Mouse (Mus musculus) lung, embryonic 15.5 days (tissue): ENCODE results near the gene Ttll3. TPM values are rescaled to one million over a fixed set of nuclear protein-coding genes. Genes with fewer than 3 reads are reported as not detected.

ENCODE experiments used
- ATAC-seq: fragments of 200-750 bp; cut with Nextera tagmentation; 2 replicates; pipeline ENCODE4 v1.8.0; 2017; ENCODE audit warnings: moderate number of reproducible peaks, borderline replicate concordance; ENCODE audit not compliant: low FRiP score, low TSS enrichment; ENCODE audit errors: extremely low read depth
- H3K27ac ChIP-seq: fragments of 300-500 bp; sonication (generic); 2 replicates; pipeline ENCODE4 v1.5.1; 2015; ENCODE audit warnings: moderate library complexity, mild to moderate bottlenecking, inconsistent platforms
- H3K27me3 ChIP-seq: fragments of 300-500 bp; sonication (generic); 2 replicates; pipeline ENCODE4 v1.6.1; 2015; ENCODE audit warnings: inconsistent platforms
- H3K36me3 ChIP-seq: fragments of 300-500 bp; sonication (generic); 2 replicates; pipeline ENCODE4 v1.6.1; 2015; ENCODE audit warnings: inconsistent platforms
- H3K4me1 ChIP-seq: fragments of 300-500 bp; sonication (generic); 2 replicates; pipeline ENCODE4 v1.6.1; 2015; ENCODE audit warnings: inconsistent platforms
- H3K4me2 ChIP-seq: fragments of 300-500 bp; sonication (generic); 2 replicates; pipeline ENCODE4 v1.6.1; 2015; ENCODE audit warnings: inconsistent platforms, mild to moderate bottlenecking, moderate library complexity
- H3K4me3 ChIP-seq: fragments of 300-500 bp; sonication (generic); 2 replicates; pipeline ENCODE4 v1.5.1; 2015; ENCODE audit warnings: mild to moderate bottlenecking, inconsistent platforms
- H3K9ac ChIP-seq: fragments of 300-500 bp; sonication (generic); 2 replicates; pipeline ENCODE4 v1.6.1; 2015; ENCODE audit warnings: inconsistent platforms
- H3K9me3 ChIP-seq: fragments of 300-500 bp; sonication (generic); 2 replicates; pipeline ENCODE4 v1.6.1; 2016; ENCODE audit warnings: inconsistent platforms
- WGBS: fragments of 180-500 bp; shearing (Covaris S2); methylation state at CpG from one replicate; pipeline ENCODE4 v1.1.7; 2015; 5-methylcytosine and 5-hydroxymethylcytosine counted together
- polyA plus RNA-seq: library from polyadenylated mRNA; unstranded; fragments of >200 nt; fragmentation: Nextera tagmentation; extraction: Ambion mirVana; gene quantifications from 2 replicates; pipeline ENCODE4 v1.2.1, GENCODE M21; 2015

Gene Ttll3
- polyA plus RNA-seq, 1 experiment from 2014 or later = 3.9 TPM

GRCm38 (mm10) chr6:113429965-113430364, 40.9 kb downstream of the Ttll3 start:
- Histone ChIP-seq H3K27me3 (no peaks in the 10 kb centered on the region), H3K9me3 (no peaks in the 10 kb centered on the region), H3K4me2 (no peak overlapping the region), H3K36me3 (no peaks in the 10 kb centered on the region), H3K4me3 (no peak overlapping the region), H3K9ac (no peak overlapping the region), H3K4me1 (no peaks in the 10 kb centered on the region), H3K27ac (no peak overlapping the region)
- WGBS = 69% methylated on average over 3 of the region's 3 CpGs
- no peak for ATAC-seq

- 58% methylated on average over 3 of the region's 3 CpGs for WGBS
- no peak overlapping the region for H3K9ac ChIP-seq
- H3K27ac ChIP-seq = no peak overlapping the region
- no peak overlapping the region for H3K4me3 ChIP-seq
- H3K4me2 ChIP-seq = no peak overlapping the region
- H3K36me3 ChIP-seq = no peaks in the 10 kb centered on the region
- no peaks in the 10 kb centered on the region for H3K4me1 ChIP-seq
- no peak for ATAC-seq
- no peaks in the 10 kb centered on the region for H3K9me3 ChIP-seq
- no peaks in the 10 kb centered on the region for H3K27me3 ChIP-seq
These were observed 41.8 kb downstream of the Ttll3 start for GRCm38 (mm10) chr6:113430846-113431245.

- 56% methylated on average over 3 of the region's 3 CpGs for WGBS
- Histone ChIP-seq H3K4me2 (no peak overlapping the region), H3K27me3 (no peaks in the 10 kb centered on the region), H3K36me3 (no peaks in the 10 kb centered on the region), H3K9ac (no peak overlapping the region), H3K27ac (no peak overlapping the region), H3K4me1 (no peaks in the 10 kb centered on the region), H3K9me3 (no peaks in the 10 kb centered on the region), H3K4me3 (no peak overlapping the region)
- no peak for ATAC-seq
These were observed 42.7 kb downstream of the Ttll3 start for GRCm38 (mm10) chr6:113431801-113432200.

GRCm38 (mm10) chr6:113433661-113434060, 44.6 kb downstream of the Ttll3 start:
- WGBS = 63% methylated on average over 3 of the region's 3 CpGs
- Histone ChIP-seq H3K9ac (no peak overlapping the region), H3K36me3 (no peaks in the 10 kb centered on the region), H3K27me3 (no peaks in the 10 kb centered on the region), H3K27ac (no peak overlapping the region), H3K4me3 (no peak overlapping the region), H3K4me1 (no peaks in the 10 kb centered on the region), H3K4me2 (no peak overlapping the region), H3K9me3 (no peaks in the 10 kb centered on the region)
- ATAC-seq = no peak

DNA sequence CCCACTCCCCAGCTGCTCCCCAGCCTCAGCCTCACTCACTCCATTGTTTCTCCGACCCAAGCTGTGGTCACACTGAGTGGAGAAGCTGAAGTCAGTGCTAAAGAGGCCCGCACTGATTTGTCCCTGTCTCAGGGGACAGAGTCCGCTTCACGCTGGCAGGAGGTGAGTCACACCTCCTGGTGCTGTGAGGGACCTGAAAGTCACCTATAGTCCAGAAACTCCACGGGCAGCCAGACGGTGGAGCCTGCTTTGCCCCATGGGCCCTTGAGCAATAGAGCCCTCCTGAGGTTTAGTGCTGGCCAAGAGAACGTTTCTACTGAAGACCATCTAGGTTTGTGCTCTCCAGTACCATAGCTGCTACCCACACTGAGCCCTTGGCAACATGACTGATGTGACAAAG, 45.6 kb downstream of the Ttll3 start:
- no peak overlapping the region for H3K4me3 ChIP-seq
- H3K4me1 ChIP-seq = no peaks in the 10 kb centered on the region
- no peak for ATAC-seq
- no peaks in the 10 kb centered on the region for H3K27me3 ChIP-seq
- no peaks in the 10 kb centered on the region for H3K36me3 ChIP-seq
- 66% methylated on average over 7 of the region's 7 CpGs for WGBS
- no peak overlapping the region for H3K4me2 ChIP-seq
- no peaks in the 10 kb centered on the region for H3K9me3 ChIP-seq
- no peak overlapping the region for H3K27ac ChIP-seq
- no peak overlapping the region for H3K9ac ChIP-seq

DNA sequence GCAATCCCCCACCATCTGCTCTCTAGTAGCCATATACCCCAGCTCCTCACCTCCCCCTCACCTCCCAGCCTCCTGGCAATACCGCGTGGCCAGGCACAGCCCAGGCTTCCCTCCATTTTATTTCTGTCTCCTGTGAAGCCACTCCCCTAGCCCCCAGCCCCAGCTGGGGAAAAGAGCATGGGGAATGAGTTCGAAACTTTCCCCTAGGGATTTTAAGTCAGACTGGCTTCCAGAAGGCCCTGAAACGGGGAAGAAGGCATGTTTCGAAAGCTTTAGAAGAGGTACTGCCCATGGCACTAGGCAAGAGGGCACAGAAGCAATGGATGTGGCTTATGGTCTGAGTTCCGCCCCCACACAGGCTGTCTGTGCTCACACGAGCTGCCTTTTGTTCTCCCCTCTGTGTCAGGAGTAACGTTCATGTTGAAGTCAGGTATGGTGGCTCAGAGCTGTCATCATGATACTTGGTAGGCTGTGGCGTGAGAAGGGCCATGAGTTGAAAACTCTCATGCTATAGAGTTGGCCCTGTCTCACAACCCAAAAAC, 46.7 kb downstream of the Ttll3 start, which contains the start of gene Cidec:
TSS of gene Cidec (minus strand) at position 97 of the 542 bp plus-strand sequence.
- Histone ChIP-seq H3K9me3 (no peaks in the 10 kb centered on the region), H3K4me3 (no peak within 1 kb of the TSS), H3K4me1 (no peaks in the 10 kb centered on the region), H3K4me2 (no peak within 1 kb of the TSS), H3K36me3 (no peaks in the 10 kb centered on the region), H3K27ac (no peak within 1 kb of the TSS), H3K27me3 (no peaks in the 10 kb centered on the region), H3K9ac (no peak within 1 kb of the TSS)
- ATAC-seq = no peak
- 75% methylated on average over 9 of the region's 9 CpGs for WGBS

- H3K9ac ChIP-seq = no peak overlapping the region
- WGBS = 67% methylated on average over 12 of the region's 12 CpGs
- ATAC-seq = no peak
- H3K4me2 ChIP-seq = no peak overlapping the region
- H3K4me1 ChIP-seq = peaks cover 3% of the 10 kb centered on the region
- H3K4me3 ChIP-seq = no peak overlapping the region
- no peak overlapping the region for H3K27ac ChIP-seq
- H3K27me3 ChIP-seq = no peaks in the 10 kb centered on the region
- no peaks in the 10 kb centered on the region for H3K9me3 ChIP-seq
- H3K36me3 ChIP-seq = no peaks in the 10 kb centered on the region
These were observed 48.1 kb downstream of the Ttll3 start for GRCm38 (mm10) chr6:113437135-113437534.

GRCm38 (mm10) chr6:113438721-113439430, 49.8 kb downstream of the Ttll3 start:
- Histone ChIP-seq H3K36me3 (no peaks in the 10 kb centered on the region), H3K4me1 (peaks cover 13% of the 10 kb centered on the region), H3K4me3 (no peak overlapping the region), H3K27me3 (no peaks in the 10 kb centered on the region), H3K9me3 (no peaks in the 10 kb centered on the region), H3K9ac (no peak overlapping the region), H3K27ac (no peak overlapping the region), H3K4me2 (no peak overlapping the region)
- ATAC-seq = no peak
- 45% methylated on average over 12 of the region's 12 CpGs for WGBS

GRCm38 (mm10) chr6:113440686-113441085, 51.6 kb downstream of the Ttll3 start:
- peaks cover 13% of the 10 kb centered on the region for H3K4me1 ChIP-seq
- peaks cover 3% of the 10 kb centered on the region; the same call in 1 of the 2 replicates for H3K36me3 ChIP-seq
- ATAC-seq = no peak
- H3K9me3 ChIP-seq = no peaks in the 10 kb centered on the region
- H3K9ac ChIP-seq = no peak overlapping the region
- H3K27ac ChIP-seq = no peak overlapping the region
- 67% methylated on average over 3 of the region's 3 CpGs for WGBS
- no peaks in the 10 kb centered on the region for H3K27me3 ChIP-seq
- no peak overlapping the region for H3K4me3 ChIP-seq
- no peak overlapping the region for H3K4me2 ChIP-seq

DNA sequence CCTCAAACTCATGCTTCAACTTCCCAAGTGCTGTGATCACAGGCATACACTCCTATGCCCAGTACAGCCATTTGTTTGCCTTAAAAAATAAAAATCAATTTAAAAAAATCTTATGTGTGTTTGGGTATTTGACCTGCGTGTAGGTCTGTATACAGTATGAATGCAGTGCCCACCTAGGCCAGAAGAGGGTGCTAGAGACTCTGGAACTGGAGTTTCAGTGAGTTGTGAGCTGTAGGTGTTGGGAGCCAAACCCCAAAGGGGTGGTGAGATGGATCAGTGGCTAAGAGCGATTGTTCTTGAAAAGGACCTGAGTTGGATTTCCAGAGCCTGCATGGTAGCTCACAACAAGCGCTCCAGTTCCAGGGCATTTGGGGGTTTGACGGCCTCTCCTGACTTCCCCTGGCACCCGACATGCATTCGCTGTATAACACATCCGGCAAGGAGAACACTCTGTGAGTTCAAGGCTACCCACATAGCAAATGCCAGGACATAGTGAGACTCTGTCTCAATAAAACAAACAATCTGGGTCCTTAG, 52.2 kb downstream of the Ttll3 start:
- Histone ChIP-seq H3K36me3 (peaks cover 5% of the 10 kb centered on the region; the same call in 1 of the 2 replicates), H3K4me1 (peaks cover 13% of the 10 kb centered on the region), H3K27me3 (no peaks in the 10 kb centered on the region), H3K4me2 (no peak overlapping the region), H3K4me3 (no peak overlapping the region), H3K9ac (no peak overlapping the region), H3K27ac (no peak overlapping the region), H3K9me3 (no peaks in the 10 kb centered on the region)
- WGBS = 54% methylated on average over 7 of the region's 7 CpGs
- no peak for ATAC-seq

GRCm38 (mm10) chr6:113442087-113442441, 53.0 kb downstream of the Ttll3 start:
- peaks cover 11% of the 10 kb centered on the region for H3K36me3 ChIP-seq
- 0 out of 2 replicates have a peak overlapping the region, but pooled peaks have one; percentile 45 for H3K27ac ChIP-seq
- H3K4me2 ChIP-seq = peak overlapping the region; percentile 63
- 39% methylated on average over 9 of the region's 9 CpGs for WGBS
- H3K4me3 ChIP-seq = peak overlapping the region; percentile 100
- peak overlapping the region; percentile 94 for H3K9ac ChIP-seq
- H3K4me1 ChIP-seq = peaks cover 13% of the 10 kb centered on the region
- H3K27me3 ChIP-seq = no peaks in the 10 kb centered on the region
- peak; percentile 12; the same call in 1 of the 2 replicates for ATAC-seq
- no peaks in the 10 kb centered on the region for H3K9me3 ChIP-seq

DNA sequence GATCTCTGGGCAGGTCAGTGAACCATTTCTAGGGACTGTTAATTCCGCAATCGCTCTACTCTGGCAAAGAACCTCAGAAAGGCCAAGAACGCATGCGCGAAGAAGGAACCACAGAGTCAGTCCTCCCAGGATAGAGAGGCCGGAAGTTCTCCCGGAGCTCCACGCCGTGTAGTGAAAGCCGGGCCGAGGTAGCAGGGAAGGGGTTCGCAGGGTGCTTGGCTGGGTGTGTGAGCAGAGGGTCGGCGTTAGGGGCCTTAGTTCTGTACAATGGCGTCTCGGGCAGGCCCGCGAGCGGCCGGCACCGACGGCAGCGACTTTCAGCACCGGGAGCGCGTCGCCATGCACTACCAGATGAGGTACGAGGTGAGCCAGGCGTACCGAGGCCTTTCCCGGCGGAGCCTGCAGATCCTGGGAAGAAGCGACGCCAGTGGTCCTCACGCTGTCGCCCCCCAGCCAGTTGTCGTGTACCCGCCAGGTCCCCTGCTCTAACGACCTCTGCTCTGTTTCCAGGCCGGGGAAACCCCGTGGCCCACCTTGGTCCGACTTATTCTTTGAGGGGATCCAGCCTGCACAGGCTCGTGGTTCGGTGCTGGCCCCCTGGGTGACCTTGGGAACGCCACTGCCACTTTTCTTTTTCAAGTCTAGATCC, 53.5 kb downstream of the Ttll3 start, which contains the start of gene Jagn1:
TSS of gene Jagn1 (plus strand) at position 128 of the 649 bp plus-strand sequence.
- H3K9ac ChIP-seq = peak within 1 kb of the TSS; percentile 94
- WGBS = under 1% methylated on average over 45 of the region's 45 CpGs
- peak within 1 kb of the TSS; percentile 63 for H3K4me2 ChIP-seq
- ATAC-seq = peak; percentile 91
- H3K4me3 ChIP-seq = peak within 1 kb of the TSS; percentile 100
- H3K27me3 ChIP-seq = no peaks in the 10 kb centered on the region
- H3K27ac ChIP-seq = peak within 1 kb of the TSS; percentile 51; the same call in 1 of the 2 replicates
- H3K36me3 ChIP-seq = peaks cover 16% of the 10 kb centered on the region
- peaks cover 13% of the 10 kb centered on the region for H3K4me1 ChIP-seq
- no peaks in the 10 kb centered on the region for H3K9me3 ChIP-seq
